Mouse (Mus musculus): Measurements from ENCODE around the gene Fbxl8.

Gene Fbxl8

DNA sequence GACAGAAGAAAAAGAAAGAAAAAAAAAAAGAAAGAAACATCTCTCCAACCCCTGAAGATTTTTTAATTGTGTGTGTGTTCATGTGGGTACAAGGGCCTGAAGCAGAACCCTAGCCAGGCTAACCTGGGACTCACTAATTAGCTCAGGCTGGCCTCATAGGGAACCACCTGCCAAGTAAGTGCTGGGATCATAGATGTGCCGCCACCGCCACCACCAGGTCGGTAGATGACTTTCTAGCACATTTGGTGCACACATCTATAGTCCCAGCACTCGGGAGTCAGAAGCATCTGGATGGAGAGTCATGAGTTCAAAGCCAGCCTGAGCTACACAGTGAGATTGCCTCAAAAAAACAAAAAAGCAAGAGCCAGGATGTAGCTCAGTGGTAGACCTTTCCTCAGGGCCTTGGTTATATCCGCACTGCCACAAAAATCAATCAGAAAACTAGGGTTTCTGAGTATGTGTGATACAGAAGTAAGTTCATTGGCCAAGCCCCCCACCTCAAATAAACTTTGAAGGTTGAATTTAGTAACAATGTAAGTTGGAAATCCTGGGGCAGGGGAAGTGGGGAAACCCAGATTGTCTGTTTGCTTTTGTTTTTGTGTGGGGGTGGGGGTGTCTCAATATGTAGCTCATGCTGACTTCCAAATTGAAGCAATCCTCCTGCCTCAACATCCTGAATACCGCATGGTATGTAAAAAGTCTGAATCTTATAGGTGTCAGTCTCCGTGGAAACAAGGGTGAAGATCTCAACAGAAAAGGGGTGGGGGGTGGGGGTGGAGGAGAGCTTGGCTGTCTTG lies 6.9 kb upstream of the Fbxl8 start:
- peak in 1 of 2 experiments; percentile 16 for DNase-seq (ENCODE audit: inconsistent age in 2 of 2, low spot score in 1 of 2)

GRCm38 (mm10) chr8:105258911-105259720 lies 5.3 kb upstream of the Fbxl8 start:
- DNase-seq (ENCODE audit: inconsistent age in 2 of 2, low spot score in 1 of 2) = peak; percentile 18 to 44

GRCm38 (mm10) chr8:105259721-105260320 lies 4.6 kb upstream of the Fbxl8 start:
- DNase-seq (ENCODE audit: inconsistent age in 2 of 2, low spot score in 1 of 2) = peak; percentile 77 to 92

- no peak for DNase-seq (ENCODE audit: inconsistent age in 2 of 2, low spot score in 1 of 2)
Measured at GRCm38 (mm10) chr8:105260371-105261099, 3.9 kb upstream of the Fbxl8 start.

- DNase-seq (ENCODE audit: inconsistent age in 2 of 2, low spot score in 1 of 2) = no peak
Measured at GRCm38 (mm10) chr8:105261326-105261980, 3.0 kb upstream of the Fbxl8 start.

DNA sequence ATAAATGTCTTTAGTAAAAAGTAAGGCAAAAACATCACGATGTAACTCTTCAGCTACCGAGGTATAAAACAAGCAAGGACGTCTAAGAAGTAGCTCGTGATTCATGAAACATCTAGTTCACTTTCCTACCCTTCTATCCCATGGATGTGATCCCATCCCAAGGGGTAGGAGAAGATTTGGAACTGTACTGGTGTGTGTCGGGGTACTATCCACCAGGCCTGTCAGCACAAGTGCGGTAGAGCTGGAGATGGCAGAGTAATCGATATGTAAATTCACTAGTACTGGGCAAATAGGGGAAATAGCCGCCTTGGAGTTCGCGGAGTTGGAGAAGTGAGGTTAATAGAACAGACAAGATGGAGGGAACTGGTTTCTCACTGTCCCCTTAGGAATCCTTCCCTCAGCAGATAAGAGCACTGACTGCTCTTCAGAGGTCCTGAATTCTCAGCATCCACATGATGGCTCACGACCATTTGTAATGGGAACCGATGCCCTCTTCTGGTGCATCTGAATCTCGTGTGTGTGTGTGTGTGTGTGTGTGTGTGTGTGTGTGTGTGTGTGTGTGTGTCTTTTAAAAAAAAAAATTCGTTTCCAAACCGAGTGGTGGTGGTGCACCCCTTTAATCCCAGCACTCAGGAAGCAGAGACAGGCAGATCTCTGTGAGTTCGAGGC lies 1.1 kb upstream of the Fbxl8 start:
- no peak for DNase-seq (ENCODE audit: inconsistent age in 2 of 2, low spot score in 1 of 2)

GRCm38 (mm10) chr8:105265128-105265527 lies 680 bp downstream of the Fbxl8 start:
- DNase-seq (ENCODE audit: inconsistent age in 2 of 2, low spot score in 1 of 2) = peak; percentile 20 to 62

DNA sequence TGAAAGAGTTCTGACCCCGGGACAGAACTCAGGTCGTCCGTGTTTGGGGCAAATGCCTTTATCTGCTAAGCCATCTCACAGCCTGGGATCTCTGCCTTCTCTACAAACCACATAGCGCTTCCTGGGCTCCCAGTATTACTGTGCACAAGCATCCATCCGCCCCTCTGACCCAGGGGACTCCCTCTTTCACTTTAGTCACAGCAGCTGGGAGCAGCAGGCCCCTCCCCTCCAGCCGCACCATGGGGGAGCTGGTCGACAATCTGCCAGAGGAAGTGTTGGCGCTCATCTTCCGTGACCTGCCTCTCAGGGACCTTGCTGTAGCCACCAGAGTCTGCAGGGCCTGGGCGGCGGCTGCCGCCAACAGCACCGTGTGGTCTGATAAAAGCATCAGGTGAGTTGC lies 2.3 kb downstream of the Fbxl8 start:
- peak in 1 of 2 experiments; percentile 8 for DNase-seq (ENCODE audit: inconsistent age in 2 of 2, low spot score in 1 of 2)

DNA sequence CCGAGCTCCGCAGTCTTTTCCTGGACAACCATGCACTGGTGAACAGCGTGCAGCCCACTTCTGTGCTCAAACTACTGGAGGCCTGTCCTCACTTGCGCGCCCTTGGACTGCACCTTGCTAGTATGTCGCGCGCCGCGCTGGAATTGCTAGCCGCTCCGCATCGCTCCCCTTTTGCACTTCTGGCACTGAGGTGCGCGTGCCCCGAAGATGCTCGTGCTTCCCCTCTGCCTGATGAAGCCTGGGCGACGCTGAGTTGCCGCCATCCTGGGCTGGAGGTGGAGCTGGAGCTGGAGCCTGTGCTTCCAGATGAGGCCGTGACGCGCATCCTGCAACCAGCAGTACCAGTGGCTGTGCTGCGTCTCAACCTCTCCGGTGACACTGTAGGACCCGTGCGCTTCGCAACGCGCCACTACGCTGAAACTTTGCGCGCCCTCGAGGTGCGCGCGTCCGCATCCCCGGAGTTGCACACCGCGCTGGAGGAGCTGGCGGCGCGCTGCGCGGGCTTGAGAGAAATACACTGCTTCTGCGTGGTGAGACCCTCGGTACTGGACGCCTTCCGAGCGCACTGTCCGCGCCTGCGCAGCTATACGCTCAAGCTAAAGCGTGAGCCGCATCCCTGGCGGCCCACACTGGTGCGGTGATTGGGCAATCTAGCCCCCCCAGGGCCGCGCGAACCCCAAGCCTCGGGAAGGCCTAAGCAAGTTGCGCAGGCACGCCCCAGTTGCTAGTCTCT lies 4.1 kb downstream of the Fbxl8 start:
- peak; percentile 49 to 71 for DNase-seq (ENCODE audit: inconsistent age in 2 of 2, low spot score in 1 of 2)

- DNase-seq (ENCODE audit: inconsistent age in 2 of 2, low spot score in 1 of 2) = no peak
Measured at GRCm38 (mm10) chr8:105269075-105269458, 4.6 kb downstream of the Fbxl8 start.

- peak; percentile 82 to 90 for DNase-seq (ENCODE audit: inconsistent age in 2 of 2, low spot score in 1 of 2)
Measured at GRCm38 (mm10) chr8:105269461-105269947, 5.1 kb downstream of the Fbxl8 start, which contains the start of gene Hsf4. Gene Hsf4, plus strand, starts transcription at chr8:105269801.

DNA sequence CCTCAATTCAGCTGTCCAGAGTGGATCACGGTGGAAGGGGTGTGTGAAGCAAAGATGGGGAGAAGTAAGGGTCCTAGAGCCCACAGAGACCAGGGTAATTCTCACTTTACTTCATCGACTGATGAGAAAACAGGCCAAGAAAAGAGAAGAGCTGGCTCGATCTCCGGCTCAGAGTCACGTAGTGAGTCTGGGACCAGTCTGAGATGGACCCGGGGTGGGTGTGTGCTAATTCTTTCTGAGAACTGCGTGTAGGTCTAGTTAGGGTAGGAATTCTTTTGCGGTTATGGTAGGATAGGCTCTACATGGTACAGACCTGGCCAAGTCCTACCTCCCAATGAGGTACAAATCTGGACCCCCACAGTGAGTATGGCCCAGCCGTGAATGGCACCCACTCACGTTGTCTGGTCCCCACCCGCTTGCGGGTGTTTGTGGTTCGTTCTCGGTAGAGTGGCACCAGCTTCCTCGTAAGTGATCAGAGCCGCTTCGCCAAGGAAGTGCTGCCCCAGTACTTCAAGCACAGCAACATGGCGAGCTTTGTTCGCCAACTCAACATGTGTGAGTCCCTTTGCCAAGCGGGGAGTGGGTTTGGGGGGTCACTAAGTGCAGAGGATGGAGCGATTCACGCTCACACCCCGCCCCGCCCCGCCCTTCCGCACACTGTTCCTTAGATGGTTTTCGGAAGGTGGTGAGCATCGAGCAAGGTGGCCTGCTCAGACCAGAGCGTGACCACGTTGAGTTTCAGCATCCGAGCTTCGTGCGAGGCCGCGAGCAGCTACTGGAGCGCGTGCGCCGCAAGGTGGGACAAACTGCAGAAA lies 5.9 kb downstream of the Fbxl8 start:
- peak in 1 of 2 experiments; percentile 16 for DNase-seq (ENCODE audit: inconsistent age in 2 of 2, low spot score in 1 of 2)

- peak; percentile 15 to 49 for DNase-seq (ENCODE audit: inconsistent age in 2 of 2, low spot score in 1 of 2)
Measured at GRCm38 (mm10) chr8:105270916-105271186, 6.4 kb downstream of the Fbxl8 start.

GRCm38 (mm10) chr8:105275387-105275786 lies 10.9 kb downstream of the Fbxl8 start:
- DNase-seq (ENCODE audit: inconsistent age in 2 of 2, low spot score in 1 of 2) = peak in 1 of 2 experiments; percentile 16

DNA sequence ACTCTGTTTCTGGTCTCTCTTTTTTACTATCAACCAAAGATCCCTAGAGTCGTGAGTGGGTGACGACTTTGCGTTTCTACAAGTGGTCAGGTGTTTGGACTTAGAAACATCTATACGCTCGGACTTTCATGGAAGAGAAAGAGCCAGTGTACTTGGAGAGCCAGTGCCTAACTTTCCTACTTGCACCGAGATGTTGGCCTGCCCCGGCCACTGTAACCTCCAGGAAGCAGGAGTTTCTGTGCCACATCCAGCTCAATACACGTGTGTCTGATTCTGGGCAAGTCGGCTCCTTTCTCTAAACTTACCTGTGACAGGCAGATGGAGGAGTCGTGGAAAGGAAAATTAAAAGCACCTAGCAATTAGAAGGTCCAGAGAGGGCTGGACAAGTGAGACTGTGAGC lies 11.4 kb downstream of the Fbxl8 start, which contains the start of gene Nol3:
Nol3 (plus strand) TSS at position 301 of the 400 bp plus-strand sequence.
- DNase-seq (ENCODE audit: inconsistent age in 2 of 2, low spot score in 1 of 2) = no peak

- DNase-seq (ENCODE audit: inconsistent age in 2 of 2, low spot score in 1 of 2) = peak; percentile 58 to 71
Measured at GRCm38 (mm10) chr8:105276292-105277120, 12.1 kb downstream of the Fbxl8 start.

DNA sequence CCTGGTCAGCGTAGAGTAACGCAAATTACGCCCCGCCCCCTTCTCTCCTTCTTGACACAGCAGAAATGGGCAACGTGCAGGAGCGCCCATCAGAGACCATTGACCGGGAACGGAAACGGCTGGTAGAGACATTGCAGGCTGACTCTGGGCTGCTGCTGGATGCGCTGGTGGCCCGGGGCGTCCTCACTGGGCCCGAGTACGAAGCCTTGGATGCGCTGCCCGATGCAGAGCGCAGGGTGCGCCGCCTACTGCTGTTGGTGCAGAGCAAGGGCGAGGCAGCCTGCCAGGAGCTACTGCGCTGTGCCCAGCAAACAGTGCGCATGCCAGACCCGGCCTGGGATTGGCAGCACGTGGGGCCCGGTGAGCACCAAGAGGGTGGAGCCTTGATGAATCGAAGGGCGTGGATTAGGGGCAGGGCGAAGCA lies 14.5 kb downstream of the Fbxl8 start:
- peak; percentile 91 to 96 for DNase-seq (ENCODE audit: inconsistent age in 2 of 2, low spot score in 1 of 2)
